Mouse (Mus musculus) right cerebral cortex, adult 2 months (tissue): Measurements from ENCODE around the gene Jtb.

Experiments
- DNase-seq, 2 experiments: peaks; one replicate each; pipeline ENCODE4 v3.0.0; 2021 to 2022; ENCODE audit warnings: low spot score in 2 of 2

Jtb gene

DNA sequence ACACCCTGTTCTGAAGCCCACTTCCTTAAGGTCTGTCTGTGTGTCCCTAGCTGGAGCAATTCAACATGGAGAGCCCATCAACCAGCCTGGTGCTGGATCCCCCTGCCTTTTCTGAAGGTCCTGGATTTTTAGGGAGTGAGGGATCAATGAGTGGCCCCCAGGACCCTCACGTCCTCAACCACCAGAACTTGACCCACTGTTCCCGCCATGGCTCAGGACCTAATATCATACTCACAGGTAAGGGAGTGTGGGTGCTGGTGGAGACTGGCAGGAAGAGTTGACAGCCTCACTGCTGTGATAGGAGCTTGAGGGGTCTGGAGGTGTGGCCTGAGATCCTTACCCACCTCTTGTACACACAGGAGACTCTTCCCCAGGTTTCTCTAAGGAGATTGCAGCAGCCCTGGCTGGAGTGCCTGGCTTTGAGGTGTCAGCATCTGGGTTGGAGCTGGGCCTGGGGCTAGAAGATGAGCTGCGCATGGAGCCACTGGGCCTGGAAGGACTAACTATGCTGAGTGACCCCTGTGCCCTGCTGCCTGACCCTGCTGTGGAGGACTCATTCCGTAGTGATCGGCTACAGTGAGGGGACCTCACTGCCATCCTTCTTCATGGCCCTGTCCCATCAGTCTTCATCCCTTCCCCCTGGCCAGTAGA is 31.8 kb downstream of the Jtb start:
- no peak for DNase-seq

- DNase-seq, result no peak
Measured at GRCm38 (mm10) chr3:90264687-90265033, 33.3 kb downstream of the Jtb start.

DNA sequence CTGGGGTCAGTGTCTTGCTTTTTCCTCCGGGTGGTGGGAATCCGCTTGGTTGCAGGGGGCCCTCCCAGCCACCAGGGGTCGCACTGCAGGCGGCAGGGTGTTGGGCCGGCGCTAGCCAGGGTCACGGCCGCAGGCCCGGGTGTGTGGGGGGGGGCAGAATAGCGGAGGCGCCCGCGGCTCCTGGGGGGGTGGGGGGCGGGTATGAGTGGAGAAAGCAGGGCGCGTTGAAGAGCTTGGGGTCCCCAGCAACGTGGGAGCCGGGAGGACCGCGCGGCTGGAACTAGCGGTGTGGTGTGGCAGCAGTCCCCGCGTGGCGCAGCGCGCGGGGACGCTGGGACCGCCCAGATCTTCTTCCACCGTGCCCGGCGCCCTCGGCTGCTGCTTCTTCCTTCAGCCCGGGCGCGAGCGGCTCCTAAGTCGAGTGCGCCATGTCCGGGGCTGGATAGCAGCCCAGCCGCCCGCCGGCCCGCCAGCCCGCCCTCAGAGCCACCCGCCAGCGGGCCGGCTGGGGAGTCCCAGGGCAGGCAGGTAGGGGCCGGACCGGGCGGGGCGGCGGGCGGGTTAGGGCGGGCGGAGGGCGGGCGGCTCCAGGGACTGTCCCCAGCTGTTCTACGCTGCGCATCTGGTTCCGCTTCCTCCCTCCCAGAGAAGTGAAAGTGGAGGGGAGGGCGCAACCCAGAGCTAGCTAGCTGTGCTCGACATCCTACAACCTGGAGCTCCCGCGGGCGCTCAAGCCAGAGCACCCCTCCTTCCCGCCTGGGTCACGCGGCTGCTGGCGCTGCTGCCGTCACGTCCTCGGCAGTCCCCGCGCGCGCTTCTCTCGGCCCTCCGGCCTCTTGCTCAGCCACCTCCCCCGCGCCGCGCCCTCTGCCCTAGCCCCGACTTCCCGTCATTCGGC is 33.9 kb downstream of the Jtb start, which contains the start of gene Dennd4b:
Gene Dennd4b, plus strand, starts transcription at position 152 of the 898 bp plus-strand sequence.
- DNase-seq, result peak; percentile 85 to 90

- no peak for DNase-seq
Measured at GRCm38 (mm10) chr3:90265932-90266741, 34.7 kb downstream of the Jtb start.

GRCm38 (mm10) chr3:90266901-90267775 is 35.7 kb downstream of the Jtb start:
- no peak for DNase-seq

DNA sequence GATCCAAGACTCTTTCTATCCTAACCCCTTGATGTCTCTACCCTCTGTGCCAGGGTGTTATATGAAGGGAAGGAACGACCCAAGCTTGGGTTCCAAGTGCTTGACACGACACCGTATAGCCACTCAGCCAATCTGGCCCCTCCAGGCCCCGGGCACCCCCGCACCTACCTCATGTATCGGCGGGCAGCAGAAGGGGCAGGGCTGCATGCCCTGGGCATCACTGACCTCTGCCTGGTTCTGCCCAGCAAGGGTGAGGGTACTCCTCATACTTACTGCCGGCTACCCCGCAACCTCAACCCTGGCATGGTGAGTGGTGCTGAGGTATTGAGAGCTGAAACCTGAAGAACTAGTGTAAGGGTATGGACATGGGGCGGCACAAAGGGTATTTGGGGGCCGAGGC is 36.8 kb downstream of the Jtb start:
- no peak for DNase-seq

- DNase-seq, result no peak
Measured at GRCm38 (mm10) chr3:90268971-90269370, 37.6 kb downstream of the Jtb start.

GRCm38 (mm10) chr3:90270784-90271183 is 39.4 kb downstream of the Jtb start:
- DNase-seq, result no peak

DNA sequence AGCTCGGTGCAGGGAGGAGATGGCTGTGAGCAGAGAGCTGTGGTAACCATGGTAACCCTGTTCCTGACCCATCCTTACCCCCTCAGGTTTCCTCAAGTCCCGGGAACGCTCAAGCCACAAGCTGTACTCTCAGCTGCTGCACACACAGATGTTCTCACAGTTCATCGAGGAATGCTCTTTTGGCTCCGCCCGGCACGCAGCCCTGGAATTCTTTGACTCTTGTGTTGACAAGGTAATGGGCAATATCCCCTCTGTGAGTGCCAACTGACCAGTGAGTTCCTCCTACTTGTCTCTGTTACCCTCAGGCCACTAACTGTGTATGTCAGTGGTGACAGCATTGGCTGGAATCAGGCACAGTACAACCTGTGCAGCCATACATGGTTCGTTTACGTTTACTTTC is 40.8 kb downstream of the Jtb start:
- DNase-seq, result no peak

DNA sequence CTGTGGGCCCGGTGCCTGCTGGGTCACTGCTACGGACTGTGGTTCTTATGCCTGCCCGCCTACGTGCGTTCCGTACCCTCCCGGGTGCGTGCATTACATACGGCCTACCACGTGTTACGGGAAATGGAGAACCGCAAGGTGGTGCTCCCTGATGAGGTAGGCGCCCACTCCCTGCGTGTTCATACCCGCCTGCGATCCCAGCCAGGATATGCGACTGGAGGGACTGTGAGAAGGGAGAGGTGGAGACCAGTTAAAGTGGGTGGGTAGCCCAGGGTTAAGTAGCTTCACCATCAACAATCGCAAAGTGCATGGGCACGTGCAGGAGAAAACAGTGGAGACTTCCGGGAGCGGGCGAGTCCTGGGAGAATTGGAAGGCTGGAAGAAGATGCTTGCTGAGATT is 42.5 kb downstream of the Jtb start:
- no peak for DNase-seq

GRCm38 (mm10) chr3:90275286-90275685 is 43.9 kb downstream of the Jtb start:
- no peak for DNase-seq

DNA sequence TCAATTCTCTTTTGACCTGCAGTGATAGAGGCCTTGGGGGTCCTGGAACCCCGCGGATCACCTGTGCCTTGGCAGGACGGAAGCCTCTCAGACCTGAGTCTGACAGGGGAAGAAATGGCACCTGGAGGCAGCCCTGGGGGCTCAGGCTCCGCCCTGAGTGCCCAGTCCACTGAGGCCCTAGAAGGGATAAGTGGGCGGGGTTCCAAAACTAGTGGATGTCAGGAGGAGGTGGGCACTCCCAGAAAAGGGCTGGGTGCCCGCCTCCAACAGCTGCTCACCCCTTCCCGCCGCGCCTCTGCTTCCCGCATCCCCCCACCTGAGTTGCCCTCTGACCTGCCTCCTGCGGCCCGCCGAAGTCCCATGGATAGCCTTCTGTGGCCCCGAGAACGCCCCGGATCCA is 45.5 kb downstream of the Jtb start:
- no peak for DNase-seq

GRCm38 (mm10) chr3:90277793-90278192 is 46.4 kb downstream of the Jtb start:
- no peak for DNase-seq

- no peak for DNase-seq
Measured at GRCm38 (mm10) chr3:90278211-90278610, 46.8 kb downstream of the Jtb start.

- DNase-seq, result no peak
Measured at GRCm38 (mm10) chr3:90279216-90279615, 47.8 kb downstream of the Jtb start.

DNA sequence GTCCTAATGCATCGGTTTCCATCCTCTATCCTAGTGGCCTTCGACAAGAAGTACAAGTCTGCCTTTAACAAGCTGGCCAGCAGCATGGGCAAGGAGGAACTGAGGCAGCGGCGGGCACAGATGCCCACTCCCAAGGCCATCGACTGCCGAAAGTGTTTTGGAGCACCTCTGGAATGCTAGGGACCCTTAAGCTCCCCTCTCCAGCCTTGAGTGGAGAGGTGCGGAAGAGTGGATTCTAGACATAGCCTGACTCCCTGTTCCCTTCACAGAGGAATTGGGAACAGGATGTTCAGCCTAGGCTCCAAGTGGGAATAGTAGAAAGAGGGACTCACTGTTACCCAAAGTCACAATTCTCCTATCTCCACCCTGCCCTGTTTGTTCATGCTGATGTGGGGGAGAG is 48.3 kb downstream of the Jtb start:
- no peak for DNase-seq

DNA sequence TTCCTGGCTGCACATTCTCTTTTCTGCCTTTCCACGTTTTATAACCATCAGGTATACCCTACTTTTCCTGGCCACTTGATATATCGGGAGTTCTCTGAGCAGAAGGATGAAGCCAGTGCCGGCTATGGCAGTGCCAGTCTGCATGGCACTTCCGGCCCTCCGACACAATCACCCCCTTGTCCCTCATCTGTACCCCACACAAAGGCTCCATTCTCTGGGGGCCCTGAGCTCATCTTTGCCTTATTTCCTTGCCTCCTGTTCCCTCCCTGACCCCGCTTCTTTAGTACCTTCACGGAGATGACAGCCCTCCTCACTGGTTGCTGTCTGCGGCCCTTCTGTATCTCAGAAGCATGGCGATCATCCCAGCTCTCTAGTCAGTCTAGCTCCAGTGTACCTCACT is 49.3 kb downstream of the Jtb start:
- no peak for DNase-seq

- DNase-seq, result no peak
Measured at GRCm38 (mm10) chr3:90284150-90284549, 52.8 kb downstream of the Jtb start.
